Mouse (Mus musculus) layer of hippocampus, adult 6 months (tissue): ENCODE measurements around the gene Olfr1339. TPM values are rescaled to one million over a fixed set of nuclear protein-coding genes. Genes with fewer than 3 reads are reported as not detected.

Experiments
- long read RNA-seq, 2 experiments: library from polyadenylated mRNA; unstranded; transcript quantifications; one replicate each; pipeline ENCODE4 v2.0.0; 2019 to 2020
- polyA plus RNA-seq: library from polyadenylated mRNA; unstranded; fragments of <200 nt; fragmentation: Nextera tagmentation; gene quantifications from 2 replicates; pipeline ENCODE4 v1.2.3, GENCODE M21; 2021

The Olfr1339 gene
- polyA plus RNA-seq = not detected in 2 replicates
- long read RNA-seq, experiment 1 = 0 reads
- long read RNA-seq, experiment 2 = 0 reads

DNA sequence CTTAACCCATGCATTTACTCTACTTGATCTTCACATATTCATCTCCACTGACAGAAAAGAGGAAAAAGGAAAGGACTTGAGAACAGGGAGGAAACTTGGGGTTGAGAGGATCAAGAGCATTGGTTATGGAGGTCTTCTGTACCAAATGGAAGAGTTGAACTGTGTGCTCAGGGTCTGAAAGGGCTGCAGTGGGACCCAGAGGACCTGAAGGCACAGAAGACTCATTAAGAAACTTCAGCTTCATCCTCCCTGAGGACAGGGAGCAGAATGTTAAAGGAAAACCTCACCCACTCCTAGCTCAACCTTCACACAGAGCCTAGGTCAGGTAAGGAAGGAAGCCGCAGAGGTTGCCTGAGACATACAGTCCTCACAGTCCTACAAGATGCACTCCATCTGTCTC lies at the start of gene Olfr1339:
Gene Olfr1339 (plus strand): TSS at position 301 of the 400 bp plus-strand sequence.

DNA sequence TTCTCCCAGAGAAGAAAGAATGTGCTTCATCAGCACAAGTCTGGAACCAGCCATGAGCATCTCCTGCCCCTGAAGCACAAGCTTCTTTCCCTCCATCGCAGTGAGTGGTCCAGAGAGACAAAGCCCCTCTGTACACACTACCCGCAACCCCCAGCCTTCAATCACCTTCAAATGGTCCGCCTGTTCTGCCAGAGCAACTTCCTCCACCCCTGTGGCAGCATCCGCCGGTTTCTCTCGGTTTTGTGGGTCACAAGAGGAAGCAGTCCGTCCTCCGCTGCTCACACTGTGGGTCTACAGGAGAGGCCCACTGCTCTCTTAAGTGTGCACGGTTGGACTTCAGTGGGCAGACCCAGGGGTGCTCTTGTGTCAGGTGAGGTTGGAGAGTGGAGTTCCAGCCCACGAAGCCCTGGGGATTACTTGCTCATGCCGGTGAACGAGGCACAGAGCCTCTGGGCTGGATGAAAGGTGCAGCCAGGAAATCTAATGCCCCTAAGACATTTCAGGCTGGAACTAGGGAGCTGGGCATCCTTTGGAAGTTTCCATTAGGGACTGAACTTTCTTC lies 39.5 kb upstream of the Olfr1339 start, which contains the start of gene Olfr1342:
Gene Olfr1342 (minus strand): TSS at position 345 of the 562 bp plus-strand sequence.

DNA sequence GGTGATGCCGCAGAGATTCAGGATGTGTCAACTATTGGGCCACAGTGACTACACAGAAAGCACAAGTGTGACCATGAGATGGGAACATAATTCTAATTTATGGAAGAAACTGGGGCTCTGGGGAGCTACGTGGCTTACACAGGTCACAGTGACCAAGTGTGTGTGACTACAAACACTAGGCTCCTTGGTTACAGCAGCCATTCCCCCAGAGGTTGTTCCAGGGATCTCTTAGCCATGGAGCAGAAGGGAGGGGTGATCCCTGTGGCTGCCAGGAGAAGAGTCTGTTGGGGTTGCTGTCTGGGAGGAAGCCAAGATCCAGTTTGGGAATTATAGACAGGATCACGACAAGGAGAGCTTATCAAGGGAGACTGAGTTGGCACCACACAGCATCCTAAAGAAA lies 28.8 kb upstream of the Olfr1339 start, which contains the start of gene Olfr1341:
Gene Olfr1341 (plus strand): TSS at position 301 of the 400 bp plus-strand sequence.

DNA sequence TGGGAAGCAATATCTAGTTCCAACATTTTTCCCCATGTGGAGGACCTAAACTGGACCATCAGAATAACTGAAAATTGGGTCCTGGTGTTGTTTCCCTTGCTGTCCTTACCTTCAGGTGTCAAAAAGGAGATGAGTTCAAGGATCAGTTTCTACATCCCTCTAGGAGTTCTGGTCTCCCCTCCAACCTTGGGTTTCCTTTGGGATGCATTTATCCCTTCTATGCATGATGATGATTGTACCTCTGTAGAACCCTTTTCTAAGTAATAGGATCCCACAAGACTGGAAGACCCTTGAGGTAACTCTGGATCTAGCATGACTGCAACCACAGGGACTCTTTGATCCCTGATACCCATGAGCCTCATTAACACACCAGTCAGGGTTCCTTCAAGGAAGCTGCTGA lies 12.1 kb upstream of the Olfr1339 start, which contains the start of gene Olfr1340:
Gene Olfr1340 (plus strand): TSS at position 301 of the 400 bp plus-strand sequence.

DNA sequence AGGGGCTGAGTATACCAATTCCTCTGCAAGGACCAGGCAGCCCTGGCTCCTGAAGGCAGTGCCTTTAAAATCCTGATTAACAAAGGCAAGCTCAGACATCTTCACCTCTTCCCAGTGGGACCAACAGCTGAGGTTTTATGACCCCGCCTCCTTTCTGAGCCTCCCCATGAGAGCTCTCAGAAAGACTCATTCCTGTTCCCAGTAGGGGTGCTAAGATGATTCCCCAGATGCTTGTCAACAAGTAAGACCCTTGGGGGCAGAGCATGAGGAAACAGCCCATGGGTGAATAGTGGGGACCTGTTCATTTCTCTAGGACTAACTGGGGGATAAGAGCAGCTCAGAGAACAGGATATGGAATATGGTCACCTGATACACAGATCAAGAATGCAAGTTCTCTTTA lies 26.7 kb downstream of the Olfr1339 start, which contains the start of gene Olfr1338:
Gene Olfr1338 (minus strand): TSS at position 101 of the 400 bp plus-strand sequence.

DNA sequence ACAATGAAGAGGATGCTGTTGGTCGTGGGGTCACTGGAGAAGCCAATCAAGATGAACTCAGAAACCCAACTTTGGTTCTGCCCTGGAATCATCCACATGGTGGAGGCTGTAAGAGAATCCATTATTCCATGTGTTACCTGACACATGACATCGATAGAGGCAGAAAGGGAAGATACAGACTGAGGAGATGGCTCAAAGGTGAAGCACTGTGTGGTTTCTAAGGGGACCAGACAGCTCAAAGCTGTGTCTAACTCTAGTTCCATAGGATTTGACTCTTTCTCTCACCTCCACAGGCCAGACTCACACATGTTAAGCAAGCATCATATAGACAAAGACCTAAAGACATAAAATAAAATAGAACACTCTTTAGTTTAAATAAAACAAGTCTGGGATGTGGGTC lies 50.5 kb downstream of the Olfr1339 start, which contains the start of gene Olfr1337:
Gene Olfr1337 (minus strand): TSS at position 101 of the 400 bp plus-strand sequence.

Other genes starting within 250 kb of the Olfr1339 start
- gene Tie1, start 242.1 kb upstream of the Olfr1339 start, polyA plus RNA-seq = 2.3 and 3.5 TPM in 2 replicates
- gene 2610528J11Rik, start 205.2 kb upstream of the Olfr1339 start, polyA plus RNA-seq = not detected in 2 replicates
- 11.1 and 13.1 TPM in 2 replicates for gene Tmem125, start 188.1 kb upstream of the Olfr1339 start, polyA plus RNA-seq
- 0.70 and 1.3 TPM in 2 replicates for gene Cfap57, start 111.4 kb upstream of the Olfr1339 start, polyA plus RNA-seq
- 45.6 and 51.6 TPM in 2 replicates for gene Ebna1bp2, start 111.4 kb upstream of the Olfr1339 start, polyA plus RNA-seq
- not detected in 2 replicates for gene Olfr62, start 73.2 kb upstream of the Olfr1339 start, polyA plus RNA-seq
- not detected in 2 replicates for gene Olfr1342, start 39.4 kb upstream of the Olfr1339 start, polyA plus RNA-seq
- gene Olfr1341, start 28.7 kb upstream of the Olfr1339 start, polyA plus RNA-seq = not detected in 2 replicates
- not detected in 2 replicates for gene Olfr1340, start 12.0 kb upstream of the Olfr1339 start, polyA plus RNA-seq
- gene Olfr1338, start 26.6 kb downstream of the Olfr1339 start, polyA plus RNA-seq = not detected in 2 replicates
- gene Olfr1337, start 50.4 kb downstream of the Olfr1339 start, polyA plus RNA-seq = not detected in 2 replicates
- not detected in 2 replicates for gene Olfr1335, start 77.8 kb downstream of the Olfr1339 start, polyA plus RNA-seq
- not detected in 2 replicates for gene Olfr1333, start 104.1 kb downstream of the Olfr1339 start, polyA plus RNA-seq
- gene Olfr1331, start 132.5 kb downstream of the Olfr1339 start, polyA plus RNA-seq = not detected in 2 replicates
- gene Olfr1330, start 156.4 kb downstream of the Olfr1339 start, polyA plus RNA-seq = not detected in 2 replicates
- not detected in 2 replicates for gene Olfr1329, start 185.3 kb downstream of the Olfr1339 start, polyA plus RNA-seq
- gene Olfr1328, start 206.4 kb downstream of the Olfr1339 start, polyA plus RNA-seq = not detected in 2 replicates
- 0.05 TPM in 1 of 2 replicates, not detected in the other for gene Lao1, start 229.4 kb downstream of the Olfr1339 start, polyA plus RNA-seq